Mouse (Mus musculus) cerebellum, adult 2 months (tissue): Measurements from ENCODE around the gene Parpbp. TPM values are rescaled to one million over a fixed set of nuclear protein-coding genes. Genes with fewer than 3 reads are reported as not detected.
A peak's percentile ranks its signal among the peaks of the same experiment; 100 is the strongest.

Experiments used
- DNase-seq, 2 experiments: peaks; one replicate each; pipeline ENCODE4 v3.0.0; 2021
- H3K27ac ChIP-seq: fragments of 200-500 bp; 2 replicates; pipeline ENCODE4 v1.5.1; 2012; ENCODE audit warnings: low read length, control low read depth, inconsistent platforms; ENCODE audit not compliant: insufficient read depth
- H3K27me3 ChIP-seq: fragments of 200-500 bp; 2 replicates; pipeline ENCODE4 v1.6.1; 2012; ENCODE audit warnings: inconsistent platforms, mild to moderate bottlenecking, low read length, moderate library complexity; ENCODE audit not compliant: control insufficient read depth, insufficient read depth
- H3K4me1 ChIP-seq: fragments of 200-500 bp; 2 replicates; pipeline ENCODE4 v1.6.1; 2011; ENCODE audit warnings: low read length; ENCODE audit not compliant: control insufficient read depth, insufficient read depth
- H3K4me3 ChIP-seq: fragments of 200-500 bp; replicated peaks from 2 replicates; pipeline ENCODE3; 2011; ENCODE audit warnings: mild to moderate bottlenecking, low read depth, low read length, control low read depth; ENCODE audit not compliant: insufficient read depth
- CTCF ChIP-seq: fragments of 200-500 bp; IDR thresholded peaks from 2 replicates; pipeline ENCODE4 v1.5.1; 2011; ENCODE audit warnings: low read depth, mild to moderate bottlenecking, control low read depth, low read length, moderate library complexity, borderline replicate concordance; ENCODE audit not compliant: insufficient read depth
- POLR2A ChIP-seq: fragments of 200-500 bp; IDR thresholded peaks from 2 replicates; pipeline ENCODE4 v1.6.1; 2011; ENCODE audit warnings: low read length, control low read depth, borderline replicate concordance; ENCODE audit not compliant: insufficient read depth
- WGBS: fragments of 180-500 bp; shearing (Covaris S2); methylation state at CpG from one replicate; pipeline ENCODE4 v1.1.7; 2018; 5-methylcytosine and 5-hydroxymethylcytosine counted together
- polyA plus RNA-seq: library from polyadenylated mRNA; depleted of rRNA; stranded (reverse); fragments of >200 nt; gene quantifications from 2 replicates; pipeline ENCODE4 v1.2.3, GENCODE M21; 2012; rRNA removed

Gene Parpbp
- polyA plus RNA-seq, result 0.19 and 0.67 TPM in 2 replicates

- Histone ChIP-seq H3K4me1 (no peaks in the 10 kb centered on the region; the same call in 1 of the 2 replicates), H3K27ac (no peak within 1 kb of the TSS), H3K4me3 (peak within 1 kb of the TSS; percentile 70), H3K27me3 (no peaks in the 10 kb centered on the region)
- DNase-seq, result peak; percentile 83 to 86
- no peak for TF ChIP-seq CTCF
- TF ChIP-seq POLR2A, result peak; percentile 66; the same call in 1 of the 2 replicates
- WGBS, result under 1% methylated on average over 53 of the region's 53 CpGs
Measured at GRCm38 (mm10) chr10:88146707-88147477, at the start of gene Parpbp, which contains the start of gene Nup37. Gene Parpbp, minus strand, starts transcription at chr10:88146941. Gene Nup37, plus strand, starts transcription at chr10:88146992.

- no peak for TF ChIP-seq CTCF
- TF ChIP-seq POLR2A, result no peak
- DNase-seq, result no peak
- H3K27me3 ChIP-seq, result no peaks in the 10 kb centered on the region
- H3K4me1 ChIP-seq, result no peaks in the 10 kb centered on the region
- no peak overlapping the region for H3K4me3 ChIP-seq
- WGBS, result 88% methylated on average over 7 of the region's 7 CpGs
- H3K27ac ChIP-seq, result no peak overlapping the region
Measured at GRCm38 (mm10) chr10:88167438-88168077, 20.8 kb upstream of the Parpbp start.

DNA sequence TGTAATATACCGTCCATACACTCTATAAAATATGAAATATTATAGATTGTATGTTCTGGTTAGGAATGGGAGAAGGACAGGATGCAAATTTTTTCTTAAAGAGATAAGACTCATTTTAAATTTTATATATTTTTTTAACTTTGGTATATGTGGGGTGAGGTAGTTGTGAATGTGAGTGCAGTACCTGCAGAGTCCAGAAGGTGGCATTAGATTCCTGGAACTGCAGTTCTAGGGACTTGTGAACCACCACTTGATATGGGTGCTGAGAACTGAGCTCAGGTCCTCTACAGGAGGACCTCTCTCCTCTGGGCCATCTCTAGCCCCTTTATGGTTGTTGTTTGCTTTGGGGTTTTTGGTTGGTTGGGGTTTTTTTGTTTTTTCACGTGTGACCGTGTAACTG, 19.4 kb upstream of the Parpbp start:
- no peak for DNase-seq
- Histone ChIP-seq H3K4me1 (no peaks in the 10 kb centered on the region), H3K4me3 (no peak overlapping the region), H3K27me3 (no peaks in the 10 kb centered on the region), H3K27ac (no peak overlapping the region)
- 98% methylated on average over 3 of the region's 3 CpGs for WGBS
- no peak for TF ChIP-seq CTCF
- TF ChIP-seq POLR2A, result no peak

DNA sequence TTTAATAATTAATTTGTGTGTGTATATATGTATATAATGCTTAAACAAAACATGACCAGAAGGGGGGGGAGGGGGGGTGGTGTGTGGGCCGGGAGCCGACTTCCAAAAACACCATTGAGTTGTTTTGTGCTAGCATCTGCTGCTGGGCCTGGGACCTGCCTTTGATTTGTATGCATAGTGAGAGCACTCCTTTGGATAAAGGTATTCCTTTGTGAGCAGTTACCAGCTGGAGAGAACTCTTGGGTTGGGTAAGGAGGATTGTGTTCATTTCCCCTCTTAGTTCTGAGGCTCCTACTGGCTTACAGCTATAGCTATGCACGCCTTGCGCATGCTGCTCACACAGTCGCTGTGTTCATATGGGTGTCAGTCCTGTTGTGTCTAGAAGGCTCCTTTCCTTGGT, 15.9 kb upstream of the Parpbp start:
- Histone ChIP-seq H3K27me3 (no peaks in the 10 kb centered on the region), H3K4me1 (no peaks in the 10 kb centered on the region), H3K27ac (no peak overlapping the region), H3K4me3 (no peak overlapping the region)
- DNase-seq, result no peak
- TF ChIP-seq POLR2A, result no peak
- no peak for TF ChIP-seq CTCF
- 92% methylated on average over 5 of the region's 5 CpGs for WGBS

- TF ChIP-seq CTCF (no peak), POLR2A (no peak)
- no peak for DNase-seq
- H3K27me3 ChIP-seq, result no peaks in the 10 kb centered on the region
- no peak overlapping the region for H3K27ac ChIP-seq
- H3K4me3 ChIP-seq, result no peak overlapping the region
- 94% methylated on average over 2 of the region's 2 CpGs for WGBS
- H3K4me1 ChIP-seq, result no peaks in the 10 kb centered on the region
Measured at GRCm38 (mm10) chr10:88162096-88162495, 15.4 kb upstream of the Parpbp start.

- H3K4me1 ChIP-seq, result no peaks in the 10 kb centered on the region; the same call in 1 of the 2 replicates
- no peak overlapping the region for H3K4me3 ChIP-seq
- 89% methylated on average over 6 of the region's 6 CpGs for WGBS
- H3K27me3 ChIP-seq, result no peaks in the 10 kb centered on the region
- no peak for DNase-seq
- no peak overlapping the region for H3K27ac ChIP-seq
- TF ChIP-seq POLR2A (no peak), CTCF (no peak)
Measured at GRCm38 (mm10) chr10:88151658-88152057, 4.9 kb upstream of the Parpbp start.

- no peaks in the 10 kb centered on the region for H3K27me3 ChIP-seq
- H3K27ac ChIP-seq, result no peak overlapping the region
- 86% methylated on average over 4 of the region's 4 CpGs for WGBS
- H3K4me1 ChIP-seq, result no peaks in the 10 kb centered on the region; the same call in 1 of the 2 replicates
- no peak overlapping the region for H3K4me3 ChIP-seq
- TF ChIP-seq CTCF (no peak), POLR2A (no peak)
- DNase-seq, result no peak
Measured at GRCm38 (mm10) chr10:88150381-88150780, 3.6 kb upstream of the Parpbp start.

- H3K4me1 ChIP-seq, result no peaks in the 10 kb centered on the region; the same call in 1 of the 2 replicates
- no peak for DNase-seq
- no peaks in the 10 kb centered on the region for H3K27me3 ChIP-seq
- H3K27ac ChIP-seq, result no peak overlapping the region
- peak overlapping the region; percentile 70 for H3K4me3 ChIP-seq
- TF ChIP-seq POLR2A (no peak), CTCF (no peak)
- WGBS, result 9% methylated on average over 7 of the region's 7 CpGs
Measured at GRCm38 (mm10) chr10:88146187-88146586, 554 bp downstream of the Parpbp start.
